Mouse (Mus musculus) E14TG2a.4 (cell line): ENCODE data around the gene Crtac1.
A peak's percentile ranks its signal among the peaks of the same experiment; 100 is the strongest.

ENCODE experiments used
- H3K27me3 ChIP-seq: 2 replicates; pipeline ENCODE4 v1.6.1; 2014; ENCODE audit warnings: low read length, control low read depth; ENCODE audit not compliant: insufficient read depth
- H3K36me3 ChIP-seq: 2 replicates; pipeline ENCODE4 v1.6.1; 2014; ENCODE audit warnings: low read length, control low read depth; ENCODE audit not compliant: insufficient read depth
- H3K4me1 ChIP-seq: replicated peaks from 2 replicates; pipeline ENCODE4 v1.6.1; 2014; ENCODE audit warnings: low read depth, low read length, control low read depth
- H3K4me3 ChIP-seq: replicated peaks from 2 replicates; pipeline ENCODE4 v1.5.1; 2014; ENCODE audit warnings: mild to moderate bottlenecking, low read length
- H3K9me3 ChIP-seq: 2 replicates; pipeline ENCODE4 v1.6.1; 2014; ENCODE audit warnings: low read length, control low read depth
- CTCF ChIP-seq: conservative IDR thresholded peaks from 2 replicates; pipeline ENCODE4 v1.5.1; 2014; ENCODE audit warnings: low read length
- NANOG ChIP-seq: IDR thresholded peaks from 2 replicates; pipeline ENCODE4 v1.6.1; 2014; ENCODE audit warnings: borderline replicate concordance, low read length, mixed read lengths
- POU5F1 ChIP-seq: IDR thresholded peaks from 2 replicates; pipeline ENCODE4 v1.6.1; 2014; ENCODE audit warnings: low read length, borderline replicate concordance

Crtac1 gene

DNA sequence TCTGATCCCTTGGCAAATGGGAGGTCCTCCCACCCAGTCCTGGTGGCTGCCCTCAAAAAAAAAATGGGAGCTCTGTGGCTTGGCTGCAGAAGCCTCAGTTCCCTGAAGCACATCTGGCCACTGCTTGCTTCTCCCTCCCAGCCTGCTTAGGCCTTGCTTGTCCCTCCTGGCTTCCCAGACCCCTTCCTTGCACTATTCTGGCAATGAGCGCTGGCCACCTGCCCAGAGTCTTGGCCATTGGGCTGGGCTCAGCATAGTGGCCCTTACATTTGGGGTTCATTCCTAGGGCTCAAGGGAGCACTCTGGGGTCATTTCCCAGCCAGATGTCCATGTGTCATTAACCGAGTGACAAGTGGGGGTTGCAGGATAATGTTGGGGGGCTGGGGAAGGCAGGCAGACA is 115.1 kb downstream of the Crtac1 start:
- peak overlapping the region; percentile 55; the same call in 1 of the 2 replicates for H3K4me3 ChIP-seq
- H3K4me1 ChIP-seq: peaks cover 93% of the 10 kb centered on the region
- peaks cover 22% of the 10 kb centered on the region for H3K27me3 ChIP-seq
- TF ChIP-seq CTCF: no peak
- no peak for TF ChIP-seq NANOG
- no peak for TF ChIP-seq POU5F1
- H3K36me3 ChIP-seq: no peaks in the 10 kb centered on the region
- no peaks in the 10 kb centered on the region for H3K9me3 ChIP-seq

DNA sequence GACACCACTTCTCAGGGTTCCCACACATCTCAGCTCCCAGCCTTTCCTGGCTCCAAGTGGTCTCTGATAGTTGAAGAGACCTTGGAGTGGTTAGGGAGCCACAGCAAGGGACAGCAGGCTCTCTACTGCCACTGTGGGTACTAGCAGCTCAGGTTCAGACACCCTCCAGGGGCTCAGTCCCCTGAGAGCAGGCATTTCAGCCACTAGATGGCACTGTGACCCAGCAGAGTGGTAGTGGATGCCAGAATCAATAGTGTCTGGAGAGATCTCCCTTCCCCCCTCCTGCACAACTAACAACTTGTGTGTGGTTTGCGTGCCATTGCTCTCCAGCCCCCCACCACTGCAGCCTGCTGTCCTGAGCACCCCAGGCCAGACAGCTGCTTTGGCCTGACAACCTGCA is 115.7 kb downstream of the Crtac1 start:
- H3K4me1 ChIP-seq: peaks cover 88% of the 10 kb centered on the region
- TF ChIP-seq POU5F1: no peak
- TF ChIP-seq NANOG: no peak
- TF ChIP-seq CTCF: peak; percentile 87
- H3K4me3 ChIP-seq: 0 out of 2 replicates have a peak overlapping the region, but pooled peaks have one; percentile 55
- H3K9me3 ChIP-seq: no peaks in the 10 kb centered on the region
- no peaks in the 10 kb centered on the region for H3K36me3 ChIP-seq
- peaks cover 22% of the 10 kb centered on the region for H3K27me3 ChIP-seq

DNA sequence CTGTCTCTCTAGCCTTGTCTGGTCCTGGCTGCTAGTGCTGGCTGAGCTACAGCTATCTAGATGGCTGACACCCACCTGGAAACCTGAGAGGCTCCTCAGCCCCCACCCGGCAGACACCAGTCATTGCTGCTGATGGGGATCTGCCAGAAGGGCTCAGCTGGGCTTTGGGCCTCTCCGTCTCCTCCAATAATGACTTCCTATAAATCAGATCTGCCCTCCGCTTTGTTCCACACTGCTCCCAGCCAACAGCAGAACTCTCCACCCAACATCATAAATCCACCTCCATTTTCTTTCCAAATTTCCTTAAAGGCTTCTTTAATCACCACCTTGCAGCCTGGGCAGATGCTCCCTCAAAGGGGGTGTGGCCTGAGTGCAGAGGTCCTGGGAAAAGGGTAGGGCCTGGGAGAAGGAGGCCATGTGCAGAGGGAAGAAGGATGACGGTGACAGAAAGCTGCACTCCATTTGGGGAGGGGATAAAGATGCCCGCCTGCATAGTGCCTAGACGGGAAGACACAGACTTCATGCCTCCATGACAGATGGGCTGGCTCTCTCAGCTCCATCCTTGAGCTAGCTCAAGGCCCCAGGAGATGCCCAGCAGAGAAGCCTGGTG is 116.4 kb downstream of the Crtac1 start:
- Histone ChIP-seq H3K9me3 (no peaks in the 10 kb centered on the region), H3K36me3 (no peaks in the 10 kb centered on the region), H3K4me1 (peaks cover 81% of the 10 kb centered on the region), H3K4me3 (peak overlapping the region; percentile 32; the same call in 1 of the 2 replicates), H3K27me3 (peaks cover 22% of the 10 kb centered on the region)
- TF ChIP-seq POU5F1 (no peak), CTCF (no peak), NANOG (no peak)

DNA sequence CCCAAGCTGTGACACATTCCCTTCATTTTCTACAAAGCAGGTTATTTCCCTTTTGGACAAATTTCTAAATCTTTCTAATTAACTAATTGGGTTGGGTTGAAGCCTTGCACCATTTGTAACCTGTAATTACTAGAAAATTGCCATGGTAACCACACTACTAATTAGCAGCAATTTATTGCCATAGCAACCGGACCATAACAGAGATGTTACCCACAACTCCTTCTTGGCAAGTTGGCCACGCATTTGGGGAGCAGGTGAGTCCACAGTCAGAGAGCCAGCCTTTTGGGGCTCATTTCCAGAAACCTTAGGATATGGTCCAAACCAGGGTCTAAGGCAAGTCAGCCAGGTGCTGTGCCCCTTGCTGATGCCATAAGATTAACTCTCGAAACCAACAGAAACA is 119.4 kb downstream of the Crtac1 start:
- no peak for TF ChIP-seq POU5F1
- TF ChIP-seq NANOG: no peak
- TF ChIP-seq CTCF: no peak
- Histone ChIP-seq H3K4me1 (peaks cover 59% of the 10 kb centered on the region), H3K27me3 (0 out of 2 replicates have a peak, but pooled peaks cover 9% of the 10 kb centered on the region), H3K9me3 (no peaks in the 10 kb centered on the region), H3K4me3 (no peak overlapping the region), H3K36me3 (no peaks in the 10 kb centered on the region)

DNA sequence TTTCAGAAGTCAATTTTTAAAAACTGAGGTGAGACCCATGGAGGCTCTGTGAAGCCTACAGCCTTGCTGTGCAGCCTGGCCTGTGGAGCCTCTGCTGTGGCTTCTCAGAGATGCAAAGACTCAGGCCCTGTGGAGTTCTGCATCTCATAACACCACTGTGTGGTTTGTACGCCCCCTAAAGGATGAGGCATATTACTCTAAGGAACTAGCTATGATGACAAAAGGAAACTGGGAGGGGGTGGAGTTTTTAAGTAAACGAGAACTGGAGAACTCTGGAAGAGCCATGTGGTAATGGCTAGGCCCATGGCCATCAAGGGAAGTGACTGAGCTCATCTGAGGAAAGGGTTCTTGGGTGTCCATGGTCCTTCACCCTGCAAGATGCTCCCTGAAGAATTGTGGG is 120.3 kb downstream of the Crtac1 start:
- no peaks in the 10 kb centered on the region for H3K9me3 ChIP-seq
- H3K27me3 ChIP-seq: 0 out of 2 replicates have a peak, but pooled peaks cover 5% of the 10 kb centered on the region
- peaks cover 59% of the 10 kb centered on the region for H3K4me1 ChIP-seq
- no peaks in the 10 kb centered on the region for H3K36me3 ChIP-seq
- H3K4me3 ChIP-seq: no peak overlapping the region
- TF ChIP-seq CTCF: no peak
- TF ChIP-seq NANOG: no peak
- no peak for TF ChIP-seq POU5F1

DNA sequence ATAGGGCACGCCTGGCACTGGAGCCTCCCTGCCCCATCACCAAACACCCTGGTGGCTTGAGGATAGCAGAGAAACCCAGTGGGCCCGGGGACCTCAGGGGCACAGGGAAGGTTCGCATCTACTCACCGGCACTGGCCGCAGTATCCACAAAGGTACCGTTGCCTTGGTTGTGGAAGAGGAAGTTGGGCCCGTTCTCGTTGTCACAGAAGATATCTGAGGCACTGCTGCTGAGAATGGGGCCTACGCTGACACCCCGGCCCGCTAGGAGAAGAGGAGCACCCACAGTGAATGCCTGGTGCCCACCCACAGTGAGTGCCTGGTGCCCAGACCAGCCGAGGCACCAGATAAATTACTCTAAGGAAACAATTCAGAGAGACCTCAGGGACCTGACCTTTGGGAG is 122.7 kb downstream of the Crtac1 start:
- Histone ChIP-seq H3K4me3 (no peak overlapping the region), H3K4me1 (peaks cover 58% of the 10 kb centered on the region), H3K27me3 (peaks cover 4% of the 10 kb centered on the region; the same call in 1 of the 2 replicates), H3K9me3 (no peaks in the 10 kb centered on the region), H3K36me3 (peaks cover 5% of the 10 kb centered on the region; the same call in 1 of the 2 replicates)
- TF ChIP-seq POU5F1: no peak
- no peak for TF ChIP-seq CTCF
- no peak for TF ChIP-seq NANOG

DNA sequence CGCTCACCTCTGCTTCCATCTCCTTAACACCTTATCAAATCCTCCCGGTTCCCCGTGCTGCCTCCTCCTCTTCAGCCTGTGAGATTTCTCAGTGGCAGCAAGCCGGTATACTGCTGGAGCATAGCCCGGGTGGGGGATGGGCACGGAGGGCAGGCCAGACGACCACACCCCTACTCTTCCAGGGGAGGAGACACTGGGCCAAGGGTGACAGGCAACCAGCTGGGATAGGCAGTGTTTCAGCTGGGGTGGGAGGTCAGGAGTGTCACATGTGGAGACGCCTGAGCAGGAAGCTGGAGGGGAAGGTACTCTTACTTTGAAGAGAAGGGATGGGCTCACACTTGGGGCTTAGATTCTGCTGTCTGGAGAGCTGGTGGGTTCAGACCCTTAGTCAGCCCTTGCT is 124.6 kb downstream of the Crtac1 start:
- peaks cover 60% of the 10 kb centered on the region for H3K4me1 ChIP-seq
- H3K36me3 ChIP-seq: peaks cover 5% of the 10 kb centered on the region; the same call in 1 of the 2 replicates
- TF ChIP-seq POU5F1 (no peak), NANOG (no peak), CTCF (no peak)
- H3K9me3 ChIP-seq: no peaks in the 10 kb centered on the region
- peak overlapping the region; percentile 37 for H3K4me3 ChIP-seq
- H3K27me3 ChIP-seq: peaks cover 2% of the 10 kb centered on the region; the same call in 1 of the 2 replicates

DNA sequence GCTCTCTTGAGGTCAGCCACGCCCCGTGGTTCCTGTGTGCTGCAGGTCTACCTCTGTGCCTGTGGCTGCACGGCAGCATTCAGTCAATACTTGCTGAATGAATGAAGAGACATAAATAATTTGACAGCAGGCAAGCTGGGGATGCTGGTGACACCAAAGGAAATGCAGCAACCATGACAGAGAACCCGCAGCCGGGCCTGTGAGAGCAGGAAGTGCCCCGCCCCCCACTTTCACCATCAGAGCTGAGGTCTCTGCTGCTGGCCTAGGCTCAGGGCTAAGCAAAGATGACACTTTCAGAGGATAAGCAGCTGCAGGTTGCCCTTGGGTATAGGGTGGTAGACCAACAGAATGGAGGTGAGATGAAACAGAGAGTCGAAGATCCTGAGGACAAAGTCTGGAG is 125.4 kb downstream of the Crtac1 start:
- peaks cover 62% of the 10 kb centered on the region for H3K4me1 ChIP-seq
- H3K36me3 ChIP-seq: peaks cover 5% of the 10 kb centered on the region; the same call in 1 of the 2 replicates
- 0 out of 2 replicates have a peak overlapping the region, but pooled peaks have one; percentile 10 for H3K4me3 ChIP-seq
- TF ChIP-seq NANOG (no peak), POU5F1 (no peak), CTCF (no peak)
- H3K9me3 ChIP-seq: no peaks in the 10 kb centered on the region
- H3K27me3 ChIP-seq: peaks cover 2% of the 10 kb centered on the region; the same call in 1 of the 2 replicates
